Mouse (Mus musculus): ENCODE results near the gene Asb13. TPM values are rescaled to one million over a fixed set of nuclear protein-coding genes. Genes with fewer than 3 reads are reported as not detected.

The Asb13 gene
- polyA plus RNA-seq, 1 experiment from 2014 or later, result 16.1 TPM

Other genes starting within 250 kb of the Asb13 start
- 434 and 459 TPM in 2 replicates for gene Gdi2, start 96.0 kb upstream of the Asb13 start, polyA plus RNA-seq (2016; fragmentation: Nextera tagmentation; extraction: Ambion mirVana)
- 26.1 and 29.8 TPM in 2 replicates for gene Fam208b, start 22.9 kb upstream of the Asb13 start, polyA plus RNA-seq (2016; fragmentation: Nextera tagmentation; extraction: Ambion mirVana)
- not detected in 2 replicates for gene Calml3, start 170.3 kb downstream of the Asb13 start, polyA plus RNA-seq (2016; fragmentation: Nextera tagmentation; extraction: Ambion mirVana)
- gene Calm4, start 203.7 kb downstream of the Asb13 start, polyA plus RNA-seq (2016; fragmentation: Nextera tagmentation; extraction: Ambion mirVana), result not detected in 2 replicates
- not detected in 2 replicates for gene Calm5, start 220.1 kb downstream of the Asb13 start, polyA plus RNA-seq (2016; fragmentation: Nextera tagmentation; extraction: Ambion mirVana)

All from forebrain, embryonic 12.5 days (tissue).